13 mouse cellular contexts compared by ENCODE assay signal in genomic region chr8:94009243-94009845, GRCm38 (mm10). TPM values are rescaled to one million over a fixed set of nuclear protein-coding genes. Genes with fewer than 3 reads are reported as not detected.
DNase-seq lines count a peak whose midpoint lies in the region; ATAC-seq lines count a peak whose summit lies in the region.
"Had no signal": no experiment of that assay in that cellular context is flagged by ENCODE, and none has a peak within 500 bp of the region (broad histone marks: within the 10 kb centered on the region; RNA-seq: fewer than 3 reads in every experiment).

No protein-coding gene starts in this region.

- 44% methylated on average over 15 of the region's 15 CpGs for WGBS in heart, embryonic 16.5 days

- H3K9me3 ChIP-seq in heart, embryonic 16.5 days (replicated peaks; ENCODE audit: control insufficient read depth, low read length): no peaks in the 10 kb centered on the region
- H3K9me3 ChIP-seq: neural tube, embryonic 15.5 days had no signal

- no peak overlapping the region for H3K4me3 ChIP-seq in heart, embryonic 16.5 days (ENCODE audit: low read length)
- H3K4me3 ChIP-seq: neural tube, embryonic 15.5 days had no signal

- H3K9ac ChIP-seq in heart, embryonic 16.5 days (ENCODE audit: low read length): no peak overlapping the region
- H3K9ac ChIP-seq: neural tube, embryonic 15.5 days had no signal

- no peak for ATAC-seq in heart, embryonic 16.5 days (replicated peaks; ENCODE audit: extremely low read depth, insufficient read depth, low FRiP score)

- H3K36me3 ChIP-seq in heart, embryonic 16.5 days (ENCODE audit: control insufficient read depth, insufficient read depth): peaks cover 4% of the 10 kb centered on the region; the same call in 1 of the 2 replicates

- H3K4me1 ChIP-seq in heart, embryonic 16.5 days (ENCODE audit: control insufficient read depth, insufficient read depth, low read length): peaks cover 28% of the 10 kb centered on the region

- 0 out of 2 replicates have a peak overlapping the region, but pooled peaks have one; percentile 9 for H3K27ac ChIP-seq in heart, embryonic 16.5 days (ENCODE audit: low read length)
- H3K27ac ChIP-seq: neural tube, embryonic 15.5 days had no signal

- H3K4me2 ChIP-seq in heart, embryonic 16.5 days (ENCODE audit: low read depth, low read length): no peak overlapping the region
- H3K4me2 ChIP-seq: midbrain, embryonic 11.5 days had no signal

- H3K27me3 ChIP-seq in heart, embryonic 16.5 days (ENCODE audit: control insufficient read depth, insufficient read depth, low read length): no peaks in the 10 kb centered on the region
- H3K27me3 ChIP-seq: neural tube, embryonic 15.5 days had no signal

- DNase-seq in adrenal gland, adult (ENCODE audit: inconsistent age in 2 of 2, low spot score in 1 of 2): peak; percentile 20 to 67
- no peak for DNase-seq in adrenal gland, postnatal 14 days
- DNase-seq in heart, adult 8-10 months (ENCODE audit: low spot score): no peak
- DNase-seq in thymus, postnatal 0 days (ENCODE audit: low spot score): peak; percentile 10
- DNase-seq in thymus, adult 18-20 months: no peak
- DNase-seq in yolk sac, embryonic 10.5 days (ENCODE audit: low spot score): peak; percentile 27
- DNase-seq in right cerebral cortex, adult 2 months (ENCODE audit: low spot score in 2 of 2): no peak
- DNase-seq: cerebellum, postnatal 36 days; heart, postnatal 14 days; kidney, postnatal 25 days had no signal

RNA-seq across cellular contexts. Expression of gene Amfr, which starts 3.3 kb away (rescaled TPM):
- total RNA-seq in adrenal gland, postnatal 14 days (2021): 156 and 169 TPM in 2 replicates
- 43.3 and 45.5 TPM in 2 replicates for polyA plus RNA-seq in heart, embryonic 16.5 days (2015; fragmentation: Nextera tagmentation; extraction: Ambion mirVana)
- 100 to 1,000 TPM; 127 to 153 (median 133) TPM for total RNA-seq in heart, adult 8-10 months (2022)
- polyA plus RNA-seq in thymus, postnatal 0 days (2015; fragmentation: Nextera tagmentation; extraction: Ambion mirVana): 39.7 and 49.6 TPM in 2 replicates

RNA-seq across cellular contexts. Expression of gene Nudt21, which starts 27.5 kb away (rescaled TPM):
- 43.3 and 50.4 TPM in 2 replicates for total RNA-seq in adrenal gland, postnatal 14 days (2021)
- polyA plus RNA-seq in heart, embryonic 16.5 days (2015; fragmentation: Nextera tagmentation; extraction: Ambion mirVana): 64.5 and 76.9 TPM in 2 replicates
- 10 to 100 TPM; 20.0 to 25.1 (median 20.9) TPM for total RNA-seq in heart, adult 8-10 months (2022)
- 183 and 192 TPM in 2 replicates for polyA plus RNA-seq in thymus, postnatal 0 days (2015; fragmentation: Nextera tagmentation; extraction: Ambion mirVana)

RNA-seq across cellular contexts. Expression of gene Ogfod1, which starts 27.7 kb away (rescaled TPM):
- total RNA-seq in adrenal gland, postnatal 14 days (2021): 16.4 and 18.2 TPM in 2 replicates
- polyA plus RNA-seq in heart, embryonic 16.5 days (2015; fragmentation: Nextera tagmentation; extraction: Ambion mirVana): 11.1 and 12.2 TPM in 2 replicates
- 10 to 100 TPM; 27.0 to 38.4 (median 30.2) TPM for total RNA-seq in heart, adult 8-10 months (2022)
- polyA plus RNA-seq in thymus, postnatal 0 days (2015; fragmentation: Nextera tagmentation; extraction: Ambion mirVana): 8.2 and 10.2 TPM in 2 replicates

Comparison
In these comparisons a context has a peak if more than half of its experiments do, and no peak if none do; other contexts are left out.
1. DNase-seq: peak in adrenal gland, adult (2 of 2), thymus, postnatal 0 days (single experiment) and yolk sac, embryonic 10.5 days (single experiment); none in adrenal gland, postnatal 14 days (single experiment), heart, adult 8-10 months (single experiment), thymus, adult 18-20 months (0 of 2) and right cerebral cortex, adult 2 months (0 of 2).